Mouse (Mus musculus) large intestine, adult 2 months (tissue): ENCODE results near the gene Plch1. TPM values are rescaled to one million over a fixed set of nuclear protein-coding genes. Genes with fewer than 3 reads are reported as not detected.

Experiments
- DNase-seq: peaks from one replicate; pipeline ENCODE4 v3.0.0-alpha.2; 2012; ENCODE audit warnings: low read depth, low spot score
- WGBS: fragments of 180-500 bp; shearing (Covaris S2); methylation state at CpG from one replicate; pipeline ENCODE4 v1.1.7; 2018; 5-methylcytosine and 5-hydroxymethylcytosine counted together
- polyA plus RNA-seq: library from polyadenylated mRNA; depleted of rRNA; stranded (reverse); fragments of >200 nt; gene quantifications from 2 replicates; pipeline ENCODE4 v1.2.3, GENCODE M21; 2012

Gene Plch1
- polyA plus RNA-seq, 1 experiment, result 2.7 TPM

- 67% methylated on average over 1 of the region's 1 CpGs for WGBS
- DNase-seq, result no peak
These were observed 31.0 kb downstream of the Plch1 start for GRCm38 (mm10) chr3:63868285-63868684.

- WGBS, result 50% methylated on average over 2 of the region's 2 CpGs
- no peak for DNase-seq
These were observed 34.2 kb downstream of the Plch1 start for GRCm38 (mm10) chr3:63865069-63865468.

- no peak for DNase-seq
- WGBS, result 83% methylated on average over 10 of the region's 10 CpGs
These were observed 36.6 kb downstream of the Plch1 start for GRCm38 (mm10) chr3:63862716-63863115.

- DNase-seq, result no peak
- 64% methylated on average over 5 of the region's 5 CpGs for WGBS
These were observed 46.4 kb downstream of the Plch1 start for GRCm38 (mm10) chr3:63852828-63853227.

- WGBS, result 81% methylated on average over 12 of the region's 12 CpGs
These were observed 48.1 kb downstream of the Plch1 start for GRCm38 (mm10) chr3:63851125-63851698.

GRCm38 (mm10) chr3:63849765-63850346 is 49.4 kb downstream of the Plch1 start:
- no peak for DNase-seq
- WGBS, result 62% methylated on average over 10 of the region's 10 CpGs

More at GRCm38 (mm10) chr3:63851125-63851698, 48.1 kb downstream of the Plch1 start:
- no peak for DNase-seq

- DNase-seq, result no peak
- 70% methylated on average over 4 of the region's 4 CpGs for WGBS
These were observed 55.1 kb downstream of the Plch1 start for GRCm38 (mm10) chr3:63844141-63844540.

GRCm38 (mm10) chr3:63842436-63842835 is 56.8 kb downstream of the Plch1 start:
- WGBS, result 74% methylated on average over 4 of the region's 4 CpGs
- no peak for DNase-seq

- DNase-seq, result no peak
These were observed 61.5 kb downstream of the Plch1 start for GRCm38 (mm10) chr3:63837750-63838149.

GRCm38 (mm10) chr3:63836937-63837632 is 62.2 kb downstream of the Plch1 start:
- WGBS, result 68% methylated on average over 8 of the region's 8 CpGs

GRCm38 (mm10) chr3:63835816-63836215 is 63.5 kb downstream of the Plch1 start:
- DNase-seq, result no peak

More at GRCm38 (mm10) chr3:63836937-63837632, 62.2 kb downstream of the Plch1 start:
- DNase-seq, result no peak

GRCm38 (mm10) chr3:63823874-63824400 is 75.3 kb downstream of the Plch1 start:
- DNase-seq, result no peak
- WGBS, result 8% methylated on average over 1 of the region's 1 CpGs

GRCm38 (mm10) chr3:63822631-63823030 is 76.6 kb downstream of the Plch1 start:
- DNase-seq, result no peak

- no peak for DNase-seq
- 25% methylated on average over 3 of the region's 3 CpGs for WGBS
These were observed 84.1 kb downstream of the Plch1 start for GRCm38 (mm10) chr3:63815131-63815530.

GRCm38 (mm10) chr3:63814203-63814602 is 85.1 kb downstream of the Plch1 start:
- WGBS, result 27% methylated on average over 1 of the region's 1 CpGs
- DNase-seq, result no peak

- WGBS, result 17% methylated on average over 1 of the region's 1 CpGs
- DNase-seq, result no peak
These were observed 92.4 kb downstream of the Plch1 start for GRCm38 (mm10) chr3:63806906-63807305.

GRCm38 (mm10) chr3:63805496-63805895 is 93.8 kb downstream of the Plch1 start:
- DNase-seq, result no peak
- WGBS, result 82% methylated on average over 2 of the region's 2 CpGs

- 83% methylated on average over 5 of the region's 5 CpGs for WGBS
- DNase-seq, result no peak
These were observed 98.6 kb downstream of the Plch1 start for GRCm38 (mm10) chr3:63800685-63801084.

GRCm38 (mm10) chr3:63786805-63787365 is 112.4 kb downstream of the Plch1 start:
- DNase-seq, result no peak
- 77% methylated on average over 5 of the region's 5 CpGs for WGBS

- WGBS, result 58% methylated on average over 7 of the region's 7 CpGs
- no peak for DNase-seq
These were observed 126.5 kb downstream of the Plch1 start for GRCm38 (mm10) chr3:63772617-63773305.
